Mouse (Mus musculus): ENCODE results near the gene Ubb. TPM values are rescaled to one million over a fixed set of nuclear protein-coding genes. Genes with fewer than 3 reads are reported as not detected.

The Ubb gene
- total RNA-seq, 1 experiment: 1,664 TPM

DNA sequence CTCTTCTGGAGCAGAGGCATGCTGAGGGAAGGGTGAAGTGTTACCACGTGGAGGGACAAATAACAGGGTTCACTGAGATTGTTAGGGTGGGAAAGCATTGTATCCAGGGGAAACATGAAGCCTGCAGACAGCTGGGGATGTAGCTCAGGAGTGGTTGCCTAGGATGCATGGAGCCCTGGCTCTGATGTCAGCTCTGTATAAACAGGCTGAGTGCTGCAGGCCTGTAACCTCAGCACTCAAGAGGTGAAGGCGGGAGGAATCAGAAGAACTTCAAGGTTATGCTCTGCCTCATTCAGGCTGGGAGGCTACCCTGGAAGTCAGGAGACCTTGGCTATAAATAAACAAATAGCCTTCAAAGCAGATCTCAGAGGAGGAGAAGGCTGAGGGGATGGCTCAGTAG is 32.0 kb upstream of the Ubb start:
- Histone ChIP-seq H3K9ac (ENCODE audit: insufficient read depth, low read depth, low read length, poor library complexity, severe bottlenecking) (no peak overlapping the region), H3K9me3 (ENCODE audit: control insufficient read depth, insufficient read depth, low read depth, low read length) (no peaks in the 10 kb centered on the region), H3K36me3 (ENCODE audit: control insufficient read depth, insufficient read depth, low read length, poor library complexity, severe bottlenecking) (no peaks in the 10 kb centered on the region), H3K4me1 (ENCODE audit: control insufficient read depth in 2 of 2, insufficient read depth in 2 of 2, low read length in 2 of 2, poor library complexity in 1 of 2) (peaks cover 0 to 8% of the 10 kb centered on the region in 2 experiments; a peak in 2 of 4 replicates), H3K27ac (ENCODE audit: insufficient read depth, low read depth, low read length, poor library complexity, severe bottlenecking) (no peak overlapping the region), H3K4me3 (ENCODE audit: insufficient read depth in 1 of 2, low read depth in 1 of 2, low read length in 2 of 2, poor library complexity in 1 of 2, severe bottlenecking in 1 of 2) (no peak overlapping the region)
- in situ Hi-C loops (cut with MboI; ENCODE audit: low sequenced_read_pairs in 2 of 2, unreplicated experiment in 2 of 2): no loop called here
- TF ChIP-seq CHD2 (IDR thresholded peaks at IDR 0.05; ENCODE audit: low read depth, low read length): no peak
- no peak for TF ChIP-seq HCFC1 (IDR thresholded peaks at IDR 0.05; ENCODE audit: borderline replicate concordance, insufficient read depth, low read length)
- no peak for TF ChIP-seq ZC3H11A (IDR thresholded peaks at IDR 0.05; ENCODE audit: borderline replicate concordance, low read depth, low read length)
- no peak for TF ChIP-seq MAFK (IDR thresholded peaks at IDR 0.05; ENCODE audit: insufficient read depth, low read depth, low read length)
- no peak for TF ChIP-seq ZNF384 (IDR thresholded peaks at IDR 0.05; ENCODE audit: low read depth, low read length)
- no peak for DNase-seq (ENCODE audit: low read depth, low spot score)

DNA sequence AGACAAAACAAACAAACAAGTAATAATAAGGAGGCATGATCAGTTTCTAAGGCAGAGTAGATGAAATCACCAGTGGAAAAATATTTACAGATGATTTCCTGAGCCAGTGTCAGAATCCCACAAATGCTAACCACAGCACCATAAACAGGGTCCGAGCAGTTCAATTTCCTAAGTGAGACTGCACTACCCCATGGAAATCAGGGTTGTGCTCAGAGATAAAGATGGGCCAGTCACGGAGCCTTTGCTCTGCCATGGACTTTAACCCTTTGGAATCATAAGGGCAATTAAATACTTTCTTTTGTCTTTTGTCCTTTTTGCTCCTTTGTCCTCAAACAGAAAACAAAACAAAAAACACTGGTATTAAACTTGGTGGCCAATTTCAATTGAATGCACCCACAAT is 28.7 kb upstream of the Ubb start:
- no peak overlapping the region for H3K27ac ChIP-seq (ENCODE audit: insufficient read depth, low read depth, low read length, poor library complexity, severe bottlenecking)
- H3K36me3 ChIP-seq (ENCODE audit: control insufficient read depth, insufficient read depth, low read length, poor library complexity, severe bottlenecking): peaks cover 9% of the 10 kb centered on the region
- H3K4me3 ChIP-seq (ENCODE audit: insufficient read depth in 1 of 2, low read depth in 1 of 2, low read length in 2 of 2, poor library complexity in 1 of 2, severe bottlenecking in 1 of 2): no peak overlapping the region
- DNase-seq (ENCODE audit: low read depth, low spot score): no peak
- in situ Hi-C loops (cut with MboI; ENCODE audit: low sequenced_read_pairs in 2 of 2, unreplicated experiment in 2 of 2): no loop called here
- TF ChIP-seq CHD2 (IDR thresholded peaks at IDR 0.05; ENCODE audit: low read depth, low read length): no peak
- no peak for TF ChIP-seq HCFC1 (IDR thresholded peaks at IDR 0.05; ENCODE audit: borderline replicate concordance, insufficient read depth, low read length)
- no peak for TF ChIP-seq ZNF384 (IDR thresholded peaks at IDR 0.05; ENCODE audit: low read depth, low read length)
- TF ChIP-seq ZC3H11A (IDR thresholded peaks at IDR 0.05; ENCODE audit: borderline replicate concordance, low read depth, low read length): no peak
- no peak for TF ChIP-seq MAFK (IDR thresholded peaks at IDR 0.05; ENCODE audit: insufficient read depth, low read depth, low read length)
- H3K9me3 ChIP-seq (ENCODE audit: control insufficient read depth, insufficient read depth, low read depth, low read length): no peaks in the 10 kb centered on the region
- H3K4me1 ChIP-seq (ENCODE audit: control insufficient read depth in 2 of 2, insufficient read depth in 2 of 2, low read length in 2 of 2, poor library complexity in 1 of 2): peaks cover 0 to 11% of the 10 kb centered on the region in 2 experiments; a peak in 2 of 4 replicates
- H3K9ac ChIP-seq (ENCODE audit: insufficient read depth, low read depth, low read length, poor library complexity, severe bottlenecking): no peak overlapping the region

DNA sequence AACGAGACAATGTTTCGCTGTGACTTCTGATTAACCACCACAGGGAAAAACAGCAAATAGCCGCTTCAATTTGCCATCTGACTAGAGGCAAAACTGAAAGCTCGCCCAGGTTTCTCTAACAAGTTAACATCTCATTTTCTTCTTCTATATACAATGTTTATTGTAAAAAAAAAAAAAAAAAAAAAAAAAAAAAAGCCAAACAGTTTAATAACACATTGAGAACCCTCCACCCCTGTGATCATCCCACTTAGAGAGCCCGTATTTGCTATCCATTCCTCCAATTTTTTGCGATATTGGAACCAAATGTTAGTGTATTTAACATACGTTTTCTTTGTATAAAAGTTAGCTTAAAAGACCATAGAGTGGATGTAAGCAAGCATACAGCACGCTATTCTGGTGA is 13.9 kb upstream of the Ubb start:
- DNase-seq (ENCODE audit: low read depth, low spot score): no peak
- TF ChIP-seq HCFC1 (IDR thresholded peaks at IDR 0.05; ENCODE audit: borderline replicate concordance, insufficient read depth, low read length) (no peak), ZNF384 (IDR thresholded peaks at IDR 0.05; ENCODE audit: low read depth, low read length) (0 out of 2 replicates have a peak, but pooled peaks have one; percentile 21), CHD2 (IDR thresholded peaks at IDR 0.05; ENCODE audit: low read depth, low read length) (no peak), MAFK (IDR thresholded peaks at IDR 0.05; ENCODE audit: insufficient read depth, low read depth, low read length) (no peak)
- in situ Hi-C loops (cut with MboI; ENCODE audit: low sequenced_read_pairs in 2 of 2, unreplicated experiment in 2 of 2): no loop called here
- Histone ChIP-seq H3K4me3 (ENCODE audit: insufficient read depth in 1 of 2, low read depth in 1 of 2, low read length in 2 of 2, poor library complexity in 1 of 2, severe bottlenecking in 1 of 2) (peak overlapping the region in 1 of 2 experiments; percentile 94; a peak in 1 of 4 replicates), H3K4me1 (ENCODE audit: control insufficient read depth in 2 of 2, insufficient read depth in 2 of 2, low read length in 2 of 2, poor library complexity in 1 of 2) (peaks cover 5 to 10% of the 10 kb centered on the region in 2 experiments), H3K36me3 (ENCODE audit: control insufficient read depth, insufficient read depth, low read length, poor library complexity, severe bottlenecking) (peaks cover 7% of the 10 kb centered on the region), H3K9ac (ENCODE audit: insufficient read depth, low read depth, low read length, poor library complexity, severe bottlenecking) (no peak overlapping the region), H3K27ac (ENCODE audit: insufficient read depth, low read depth, low read length, poor library complexity, severe bottlenecking) (no peak overlapping the region), H3K9me3 (ENCODE audit: control insufficient read depth, insufficient read depth, low read depth, low read length) (no peaks in the 10 kb centered on the region)

DNA sequence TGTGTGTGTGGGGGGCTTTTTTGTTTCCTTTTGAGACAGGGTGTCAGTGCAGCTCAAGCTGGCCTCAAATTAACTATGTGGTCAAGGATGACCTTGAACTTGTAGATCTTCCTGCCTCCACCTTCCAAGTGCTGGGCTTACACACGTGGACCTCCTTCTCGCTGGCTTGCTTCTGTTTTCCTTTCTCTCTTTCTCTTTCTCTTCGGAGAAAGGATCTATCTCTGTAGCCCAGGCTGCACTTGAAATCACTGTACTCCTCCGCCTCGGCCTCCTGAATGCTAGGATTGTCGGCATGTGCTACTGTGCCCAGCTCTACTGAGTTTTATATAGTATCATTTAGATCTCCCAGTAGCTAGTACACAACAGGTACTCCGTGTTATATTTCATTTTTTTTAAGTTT is 13.4 kb upstream of the Ubb start:
- no peak for DNase-seq (ENCODE audit: low read depth, low spot score)
- Histone ChIP-seq H3K9me3 (ENCODE audit: control insufficient read depth, insufficient read depth, low read depth, low read length) (no peaks in the 10 kb centered on the region), H3K4me1 (ENCODE audit: control insufficient read depth in 2 of 2, insufficient read depth in 2 of 2, low read length in 2 of 2, poor library complexity in 1 of 2) (peaks cover 5 to 12% of the 10 kb centered on the region in 2 experiments), H3K36me3 (ENCODE audit: control insufficient read depth, insufficient read depth, low read length, poor library complexity, severe bottlenecking) (peaks cover 7% of the 10 kb centered on the region), H3K27ac (ENCODE audit: insufficient read depth, low read depth, low read length, poor library complexity, severe bottlenecking) (no peak overlapping the region), H3K4me3 (ENCODE audit: insufficient read depth in 1 of 2, low read depth in 1 of 2, low read length in 2 of 2, poor library complexity in 1 of 2, severe bottlenecking in 1 of 2) (peak overlapping the region; percentile 58 to 94), H3K9ac (ENCODE audit: insufficient read depth, low read depth, low read length, poor library complexity, severe bottlenecking) (peak overlapping the region; percentile 62)
- TF ChIP-seq CHD2 (IDR thresholded peaks at IDR 0.05; ENCODE audit: low read depth, low read length) (no peak), MAFK (IDR thresholded peaks at IDR 0.05; ENCODE audit: insufficient read depth, low read depth, low read length) (no peak), ZNF384 (IDR thresholded peaks at IDR 0.05; ENCODE audit: low read depth, low read length) (no peak)
- in situ Hi-C loops (cut with MboI; ENCODE audit: low sequenced_read_pairs in 2 of 2, unreplicated experiment in 2 of 2): no loop called here
